Mouse (Mus musculus) lung, adult 18-20 months (tissue): ENCODE measurements at regions not wholly inside any gene's neighbourhood (a gene's known extent, or its start where the extent isn't known, plus 50 kb on each side); places are given as distances from the start of the nearest gene placed in this dataset.
A peak's percentile ranks its signal among the peaks of the same experiment; 100 is the strongest.

ENCODE experiments used
- DNase-seq, 2 experiments: peaks; one replicate each; pipeline ENCODE4 v3.0.0; 2022; ENCODE audit warnings: mixed read lengths in 2 of 2

DNA sequence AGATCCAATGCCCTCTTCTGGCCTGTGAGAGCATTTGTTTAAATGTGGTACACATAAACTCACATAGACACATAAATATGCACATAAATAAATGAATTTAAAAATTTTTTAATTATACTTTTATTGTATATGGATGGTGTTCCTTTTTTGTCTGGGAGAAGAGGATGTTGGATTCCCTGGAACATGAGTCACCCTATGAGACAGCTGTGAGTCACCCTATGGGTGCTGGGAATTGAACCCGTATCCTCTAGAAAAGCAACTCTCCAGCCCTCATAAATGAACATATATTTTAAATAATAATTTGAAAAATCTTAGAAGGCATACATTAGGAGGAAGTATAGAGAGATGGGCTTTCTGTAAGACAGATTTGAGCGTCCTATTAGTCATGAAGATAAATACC, 76.1 kb upstream of the Dynlt3 start:
- no peak for DNase-seq

DNA sequence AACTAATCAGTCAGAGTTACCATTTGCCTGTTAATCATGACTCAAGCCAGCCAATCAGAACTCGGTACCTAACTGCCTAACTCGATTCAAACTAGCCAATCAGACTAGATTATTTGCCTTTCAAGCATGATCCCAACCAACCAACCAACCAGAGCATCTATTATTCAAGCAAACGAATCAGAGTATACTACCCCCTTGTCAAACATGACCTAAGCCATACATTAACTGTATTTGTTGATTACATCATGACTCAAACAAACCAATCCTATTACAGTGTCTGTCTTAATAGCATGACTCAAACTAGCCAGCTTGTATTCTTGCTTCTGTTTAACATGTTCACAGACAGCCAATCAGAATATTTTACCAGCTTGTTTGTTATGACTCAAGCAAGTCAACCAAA, 79.7 kb upstream of the Dynlt3 start:
- no peak for DNase-seq

DNA sequence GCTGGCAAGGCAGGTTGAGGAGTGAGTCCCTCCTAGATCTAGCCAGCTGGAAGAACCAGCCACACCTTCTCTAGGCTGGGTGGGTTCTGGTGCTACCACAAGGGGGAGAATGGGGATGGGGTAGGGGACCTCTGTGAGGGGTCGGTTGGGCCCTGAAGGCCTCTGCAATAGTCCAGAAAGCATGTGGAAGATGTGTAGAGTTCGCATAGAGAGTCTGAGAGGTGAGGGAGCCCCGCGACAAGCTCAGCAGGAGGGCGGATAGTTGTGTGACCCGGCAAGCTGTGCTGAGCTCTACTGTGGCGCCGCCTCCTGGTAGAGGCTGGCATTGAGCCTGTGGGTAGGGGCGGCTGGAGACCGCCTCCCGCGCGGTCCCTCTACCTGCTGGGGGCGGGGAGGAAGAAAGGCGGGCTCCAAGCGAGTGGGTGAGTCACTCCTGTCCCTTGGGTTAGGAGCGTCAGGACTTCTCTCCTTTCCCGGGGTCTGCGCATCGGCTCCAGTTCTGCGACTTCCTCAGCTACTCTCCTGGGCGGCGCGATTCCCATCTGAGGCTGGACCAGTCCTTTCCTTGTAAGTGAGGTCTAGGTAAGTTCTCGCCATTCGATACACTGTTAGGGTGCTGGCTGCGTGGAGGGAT, 84.6 kb upstream of the Dynlt3 start:
- peak; percentile 45 to 64 for DNase-seq

DNA sequence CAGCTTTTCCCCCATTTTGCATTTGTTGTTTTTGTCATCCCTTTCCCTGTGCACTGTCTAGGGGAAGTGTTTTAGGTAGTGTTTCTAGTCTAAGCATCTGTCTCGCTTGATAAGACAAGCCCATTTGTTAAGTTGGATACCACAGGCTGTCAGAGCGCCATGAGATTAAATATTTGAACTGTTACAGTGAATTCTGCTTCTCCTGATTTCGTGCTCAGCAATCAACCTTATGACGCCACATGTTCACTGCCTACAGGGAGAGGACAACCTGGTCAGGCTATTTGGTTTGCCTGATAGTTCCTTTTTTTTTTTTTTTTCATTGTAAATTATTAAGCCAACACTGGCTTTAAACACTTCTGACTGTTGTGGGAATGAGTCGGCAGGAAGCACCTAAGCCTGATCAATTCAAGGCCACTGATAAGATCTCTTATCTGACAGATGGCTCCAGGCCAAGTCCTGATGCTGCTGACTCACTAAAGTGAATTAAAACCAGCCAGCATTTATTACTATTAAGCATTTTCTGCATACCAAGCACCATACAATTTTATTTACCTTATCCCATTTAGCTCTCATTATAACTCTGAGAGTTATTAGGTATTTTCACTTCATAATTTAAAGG, 90.3 kb upstream of the Dynlt3 start:
- DNase-seq, result no peak

DNA sequence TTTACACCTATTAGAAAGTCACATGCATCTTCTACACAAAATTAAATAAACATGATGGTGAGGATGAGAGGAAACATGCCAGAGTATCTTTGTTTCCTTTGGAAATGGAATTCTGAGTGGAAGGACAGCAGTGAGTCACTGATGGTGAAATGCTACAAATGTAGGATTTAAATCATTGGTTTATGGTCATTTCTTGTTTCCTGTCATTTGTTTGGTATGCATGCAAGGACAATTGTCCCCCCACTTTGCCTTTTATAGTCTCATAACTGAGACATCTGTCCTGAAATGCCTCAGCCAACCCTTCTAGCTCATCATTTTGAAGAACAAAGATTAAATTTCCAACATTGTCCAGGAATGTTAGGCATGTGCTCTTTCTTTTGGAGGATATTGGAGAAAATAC, 77.2 kb upstream of the Hypm start:
- no peak for DNase-seq

GRCm38 (mm10) chrX:9777498-9777897, 69.2 kb upstream of the Hypm start:
- no peak for DNase-seq

GRCm38 (mm10) chrX:9789542-9789941, 57.2 kb upstream of the Hypm start:
- no peak for DNase-seq
